Mouse (Mus musculus): ENCODE results near the gene Ptprd.

GRCm38 (mm10) chr4:77698294-77698693 lies 513.5 kb downstream of the Ptprd start:
- TF ChIP-seq CTCF (IDR thresholded peaks at IDR 0.05; ENCODE audit: control insufficient read depth, insufficient read depth, insufficient read length) (no peak), USF1 (IDR thresholded peaks at IDR 0.05; ENCODE audit: low read depth) (no peak), CEBPB (IDR thresholded peaks at IDR 0.05; ENCODE audit: low read depth) (no peak), MAX (IDR thresholded peaks at IDR 0.05) (no peak)
